Mouse (Mus musculus) gastrocnemius, postnatal 14 days (tissue): ENCODE measurements around the gene Gm20388. TPM values are rescaled to one million over a fixed set of nuclear protein-coding genes. Genes with fewer than 3 reads are reported as not detected.

Source experiments
- DNase-seq: peaks from one replicate; pipeline ENCODE4 v3.0.0; 2021; ENCODE audit warnings: mixed read lengths
- intact Hi-C: fragments of 180-260 bp; cut with DNase I; formaldehyde crosslinking; loops from one replicate; pipeline ENCODE4 v1.15.1; 2025; ENCODE audit warnings: low total_unique reads
- total RNA-seq, 2 experiments: library from RNA; stranded (reverse); gene quantifications; 2 replicates each; pipeline ENCODE4 v1.2.3; 2021

Gene Gm20388
- total RNA-seq, 2 experiments from 2014 or later, result 5.6 to 6.0 TPM

- no peak for DNase-seq
- intact Hi-C loops, result loop anchor here (2.0 to 5.0 kb wide), 2 partner anchors 116 to 295 kb away; partner anchors contain the start of gene Galnt2
Measured at GRCm38 (mm10) chr8:124348087-124348486, 4437.4 kb downstream of the Gm20388 start.

GRCm38 (mm10) chr8:124349663-124350062 lies 4439.0 kb downstream of the Gm20388 start:
- DNase-seq, result peak; percentile 69

GRCm38 (mm10) chr8:124351636-124352035 lies 4441.0 kb downstream of the Gm20388 start:
- intact Hi-C loops, result loop anchor here (5.0 kb wide), 1 partner anchor 429 kb away; no protein-coding TSS in a partner anchor
- DNase-seq, result no peak

More at GRCm38 (mm10) chr8:124349663-124350062, 4439.0 kb downstream of the Gm20388 start:
- intact Hi-C loops, result loop anchor here (2.0 to 5.0 kb wide), 3 partner anchors 117 to 427 kb away; partner anchors contain the start of gene Galnt2

GRCm38 (mm10) chr8:124360911-124361310 lies 4450.3 kb downstream of the Gm20388 start:
- intact Hi-C loops, result no loop called here

GRCm38 (mm10) chr8:124361773-124362427 lies 4451.3 kb downstream of the Gm20388 start:
- no peak for DNase-seq
- intact Hi-C loops, result no loop called here

More at GRCm38 (mm10) chr8:124360911-124361310, 4450.3 kb downstream of the Gm20388 start:
- no peak for DNase-seq

GRCm38 (mm10) chr8:124362589-124362988 lies 4451.9 kb downstream of the Gm20388 start:
- no peak for DNase-seq
- intact Hi-C loops, result no loop called here

- intact Hi-C loops, result no loop called here
- no peak for DNase-seq
Measured at GRCm38 (mm10) chr8:124363337-124363736, 4452.7 kb downstream of the Gm20388 start.

GRCm38 (mm10) chr8:124368213-124368612 lies 4457.6 kb downstream of the Gm20388 start:
- intact Hi-C loops, result no loop called here
- peak; percentile 63 for DNase-seq

- intact Hi-C loops, result no loop called here
- DNase-seq, result no peak
Measured at GRCm38 (mm10) chr8:124370422-124371183, 4460.0 kb downstream of the Gm20388 start.

- DNase-seq, result no peak
- intact Hi-C loops, result no loop called here
Measured at GRCm38 (mm10) chr8:124371410-124372123, 4460.9 kb downstream of the Gm20388 start.

GRCm38 (mm10) chr8:124373753-124374152 lies 4463.1 kb downstream of the Gm20388 start:
- no peak for DNase-seq
- intact Hi-C loops, result no loop called here

- DNase-seq, result no peak
- intact Hi-C loops, result no loop called here
Measured at GRCm38 (mm10) chr8:124375168-124375567, 4464.5 kb downstream of the Gm20388 start.

- intact Hi-C loops, result no loop called here
- no peak for DNase-seq
Measured at GRCm38 (mm10) chr8:124375727-124376126, 4465.1 kb downstream of the Gm20388 start.

GRCm38 (mm10) chr8:124376406-124376805 lies 4465.8 kb downstream of the Gm20388 start:
- DNase-seq, result no peak
- intact Hi-C loops, result no loop called here

- DNase-seq, result no peak
- intact Hi-C loops, result no loop called here
Measured at GRCm38 (mm10) chr8:124379289-124379688, 4468.6 kb downstream of the Gm20388 start.

GRCm38 (mm10) chr8:124382235-124382634 lies 4471.6 kb downstream of the Gm20388 start:
- intact Hi-C loops, result no loop called here
- no peak for DNase-seq

GRCm38 (mm10) chr8:124384336-124384735 lies 4473.7 kb downstream of the Gm20388 start:
- no peak for DNase-seq
- intact Hi-C loops, result no loop called here

GRCm38 (mm10) chr8:124386225-124386899 lies 4475.7 kb downstream of the Gm20388 start:
- intact Hi-C loops, result no loop called here
- no peak for DNase-seq

GRCm38 (mm10) chr8:124389495-124389894 lies 4478.9 kb downstream of the Gm20388 start:
- intact Hi-C loops, result no loop called here
- DNase-seq, result no peak
